Mouse (Mus musculus) lung, postnatal 36 days (tissue): ENCODE data around the gene Zfp536.

ENCODE experiments used
- DNase-seq: peaks from one replicate; pipeline ENCODE4 v3.0.0; 2022; ENCODE audit warnings: mixed read lengths

The Zfp536 gene

DNA sequence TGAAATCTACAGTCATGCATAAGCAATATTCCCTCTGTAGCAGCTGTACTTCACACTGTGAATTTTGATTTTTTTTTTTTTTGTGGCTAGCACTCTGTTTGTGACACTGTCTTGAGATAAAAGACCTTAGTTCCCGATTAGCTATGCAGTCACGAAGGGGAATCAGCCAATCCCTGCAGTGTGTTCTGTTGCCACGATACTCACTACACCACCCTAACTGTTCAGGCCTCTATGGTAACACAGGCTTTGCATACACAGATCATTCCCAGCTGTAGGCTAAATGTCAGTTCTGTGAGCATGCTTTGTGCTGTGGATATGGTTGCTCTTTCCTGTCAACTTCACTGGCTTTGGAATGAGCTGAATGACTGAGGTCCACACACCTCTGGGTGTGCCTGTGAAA is 325.9 kb downstream of the Zfp536 start:
- DNase-seq, result no peak

DNA sequence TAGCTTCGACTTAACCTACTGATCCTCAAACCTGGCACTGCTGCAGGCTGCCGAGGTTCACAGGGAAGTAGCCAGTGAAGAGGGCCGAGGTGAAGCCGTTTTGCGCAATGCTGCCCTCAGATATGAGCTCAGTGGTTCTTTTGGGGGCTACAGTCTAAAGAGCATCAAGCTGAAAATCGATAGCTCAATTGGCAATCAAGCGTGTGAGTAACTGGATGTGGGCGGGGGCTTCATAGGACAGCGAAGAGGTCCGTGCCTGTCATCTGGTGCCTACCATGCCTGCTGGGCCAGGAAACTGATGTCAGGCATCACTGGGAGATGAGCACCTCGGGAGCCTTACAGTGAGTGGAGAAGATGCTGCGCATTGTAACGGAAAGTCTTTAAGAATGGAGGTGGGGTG is 333.5 kb downstream of the Zfp536 start:
- DNase-seq, result no peak

DNA sequence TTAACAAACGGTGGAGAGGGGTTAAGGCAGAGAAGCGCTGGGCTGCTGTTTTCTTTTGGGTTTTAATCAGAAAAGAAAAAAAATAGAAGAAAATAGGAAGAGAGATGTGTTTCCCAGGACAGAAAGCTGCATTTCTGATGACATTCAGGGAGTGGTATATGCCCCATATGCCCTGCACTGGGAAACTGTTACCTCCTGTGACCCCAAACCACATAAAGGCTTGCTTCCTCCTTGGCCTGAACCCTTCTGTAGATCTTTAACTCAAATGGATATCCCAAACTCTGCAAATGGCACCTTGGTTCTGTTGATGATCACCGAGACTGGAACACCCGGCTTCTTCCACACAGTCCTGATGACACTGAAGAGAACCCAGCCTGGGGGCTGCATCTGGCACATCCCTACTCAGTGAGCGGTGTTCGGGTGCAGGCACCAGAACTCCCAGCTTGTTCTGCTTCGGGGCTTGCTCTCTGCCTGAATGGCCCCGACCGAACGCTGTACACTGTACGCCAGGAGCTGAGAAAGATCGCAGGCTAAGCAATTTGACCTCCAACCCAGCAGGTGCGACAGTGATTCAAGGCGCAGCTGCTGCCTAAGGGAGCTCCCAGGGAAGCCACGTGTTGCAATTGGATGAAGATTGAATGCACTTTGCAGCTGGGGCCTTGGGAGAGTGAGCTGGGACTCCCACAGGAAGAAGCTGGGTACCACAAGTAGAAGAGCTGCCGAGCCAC is 334.2 kb downstream of the Zfp536 start:
- no peak for DNase-seq

- peak; percentile 2 for DNase-seq
Measured at GRCm38 (mm10) chr7:37437887-37438286, 335.6 kb downstream of the Zfp536 start.

DNA sequence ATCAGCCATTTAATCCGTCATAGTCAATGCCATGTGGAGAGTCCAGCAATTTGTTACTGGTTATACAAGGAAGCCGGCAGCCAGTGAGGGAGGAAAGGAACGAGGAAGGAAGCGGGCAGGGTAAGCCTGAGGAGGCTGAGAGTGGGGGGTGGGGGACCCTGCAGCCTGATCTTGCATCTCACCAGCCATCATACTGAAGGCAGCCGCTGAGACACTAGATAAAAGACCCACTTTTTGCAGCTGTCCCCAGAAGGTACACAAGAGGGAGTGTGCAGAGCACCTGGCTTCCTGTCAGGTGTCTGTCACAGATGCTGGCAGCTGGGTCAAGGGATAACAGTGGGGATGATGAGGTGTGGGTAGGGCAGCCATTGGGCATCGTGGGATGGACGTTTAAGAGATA is 340.3 kb downstream of the Zfp536 start:
- no peak for DNase-seq

- DNase-seq, result no peak
Measured at GRCm38 (mm10) chr7:37431471-37431870, 342.0 kb downstream of the Zfp536 start.

GRCm38 (mm10) chr7:37426061-37426460 is 347.4 kb downstream of the Zfp536 start:
- no peak for DNase-seq

GRCm38 (mm10) chr7:37422966-37423365 is 350.5 kb downstream of the Zfp536 start:
- no peak for DNase-seq
